Mouse (Mus musculus) central nervous system, embryonic 14 days (tissue): ENCODE measurements around the gene Afmid. TPM values are rescaled to one million over a fixed set of nuclear protein-coding genes. Genes with fewer than 3 reads are reported as not detected.

ENCODE experiments used
- polyA plus RNA-seq: library from polyadenylated mRNA; depleted of rRNA; stranded (reverse); fragments of >200 nt; gene quantifications from 2 replicates; pipeline ENCODE4 v1.2.3, GENCODE M21; 2012; rRNA removed

The Afmid gene
- polyA plus RNA-seq = 6.5 TPM in 2 replicates

GRCm38 (mm10) chr11:117825333-117826101 is at the start of gene Afmid, which contains the start of gene Tk1:
Afmid (plus strand) TSS chr11:117825924.
Tk1 (minus strand) TSS chr11:117826092.

GRCm38 (mm10) chr11:117781993-117782704 is 43.6 kb upstream of the Afmid start, which contains the start of the genes Tmc8 and Tmc6:
Tmc8 (plus strand) TSS chr11:117782076.
Tmc6 (minus strand) TSS chr11:117782198.

GRCm38 (mm10) chr11:117797511-117798159 is 28.1 kb upstream of the Afmid start, which contains the start of gene 6030468B19Rik:
6030468B19Rik (plus strand) TSS chr11:117797660.

GRCm38 (mm10) chr11:117809407-117810311 is 16.1 kb upstream of the Afmid start, which contains the start of the genes Gm20708 and Syngr2:
Gm20708 (plus strand) TSS chr11:117809668.
Syngr2 (plus strand) TSS chr11:117809668.

GRCm38 (mm10) chr11:117848985-117849671 is 23.4 kb downstream of the Afmid start, which contains the start of gene Birc5:
Birc5 (plus strand) TSS chr11:117849251.

GRCm38 (mm10) chr11:117860601-117861000 is 34.9 kb downstream of the Afmid start, which contains the start of gene Tmem235:
Tmem235 (plus strand) TSS chr11:117860752.

GRCm38 (mm10) chr11:117872861-117873608 is 47.3 kb downstream of the Afmid start, which contains the start of gene Tha1:
Tha1 (minus strand) TSS chr11:117873481.

Other genes with a start within 250 kb of the Afmid start
- gene Tnrc6c, start 171.6 kb upstream of the Afmid start, polyA plus RNA-seq = 57.5 and 59.9 TPM in 2 replicates
- 1.1 and 1.3 TPM in 2 replicates for gene Tmc8, start 43.8 kb upstream of the Afmid start, polyA plus RNA-seq
- 3.7 and 8.9 TPM in 2 replicates for gene Tmc6, start 43.7 kb upstream of the Afmid start, polyA plus RNA-seq
- gene 6030468B19Rik, start 28.3 kb upstream of the Afmid start, polyA plus RNA-seq = 0.06 TPM in 1 of 2 replicates, not detected in the other
- gene Gm20708, start 16.3 kb upstream of the Afmid start, polyA plus RNA-seq = 0.59 and 0.80 TPM in 2 replicates
- 13.0 and 17.1 TPM in 2 replicates for gene Syngr2, start 16.3 kb upstream of the Afmid start, polyA plus RNA-seq
- 64.3 and 72.1 TPM in 2 replicates for gene Tk1, start 168 bp downstream of the Afmid start, polyA plus RNA-seq
- gene Birc5, start 23.3 kb downstream of the Afmid start, polyA plus RNA-seq = 57.6 and 63.0 TPM in 2 replicates
- gene Tmem235, start 34.8 kb downstream of the Afmid start, polyA plus RNA-seq = 0.06 and 0.07 TPM in 2 replicates
- gene Tha1, start 47.6 kb downstream of the Afmid start, polyA plus RNA-seq = 5.1 and 6.0 TPM in 2 replicates
- gene Socs3, start 144.1 kb downstream of the Afmid start, polyA plus RNA-seq = 12.4 and 12.7 TPM in 2 replicates
- 45.9 and 46.2 TPM in 2 replicates for gene Pgs1, start 160.4 kb downstream of the Afmid start, polyA plus RNA-seq